Mouse (Mus musculus): ENCODE data around the gene Pbsn. TPM values are rescaled to one million over a fixed set of nuclear protein-coding genes. Genes with fewer than 3 reads are reported as not detected.

Pbsn gene
- polyA plus RNA-seq, 1 experiment from 2014 or later: not detected

- no peaks in the 10 kb centered on the region for H3K27me3 ChIP-seq
- no peaks in the 10 kb centered on the region for H3K36me3 ChIP-seq
- H3K9me3 ChIP-seq: no peaks in the 10 kb centered on the region
- H3K4me1 ChIP-seq: no peaks in the 10 kb centered on the region
- H3K27ac ChIP-seq: peak overlapping the region; percentile 91
- ATAC-seq (ENCODE audit: borderline replicate concordance, extremely low read depth, low FRiP score, low TSS enrichment): peak; percentile 95
- H3K4me3 ChIP-seq: peak overlapping the region; percentile 61
- peak overlapping the region; percentile 64 for H3K4me2 ChIP-seq
- WGBS: 15% methylated on average over 14 of the region's 30 CpGs
- peak overlapping the region; percentile 59 for H3K9ac ChIP-seq
Observed at GRCm38 (mm10) chrX:77795858-77796174, 57.6 kb downstream of the Pbsn start.

- Histone ChIP-seq H3K27ac (peak overlapping the region; percentile 24; the same call in 1 of the 2 replicates), H3K4me3 (peak overlapping the region; percentile 61), H3K9ac (peak overlapping the region; percentile 59), H3K4me1 (no peaks in the 10 kb centered on the region), H3K36me3 (no peaks in the 10 kb centered on the region), H3K4me2 (peak overlapping the region; percentile 64), H3K9me3 (no peaks in the 10 kb centered on the region), H3K27me3 (no peaks in the 10 kb centered on the region)
- WGBS: 16% methylated on average over 61 of the region's 61 CpGs
- ATAC-seq (ENCODE audit: borderline replicate concordance, extremely low read depth, low FRiP score, low TSS enrichment): peak; percentile 60
Observed at GRCm38 (mm10) chrX:77794962-77795857, 58.2 kb downstream of the Pbsn start.

- WGBS: 90% methylated on average over 3 of the region's 3 CpGs
- peaks cover 3% of the 10 kb centered on the region; the same call in 1 of the 2 replicates for H3K36me3 ChIP-seq
- no peak overlapping the region for H3K27ac ChIP-seq
- no peak for ATAC-seq (ENCODE audit: borderline replicate concordance, extremely low read depth, low FRiP score, low TSS enrichment)
- no peak overlapping the region for H3K4me3 ChIP-seq
- H3K27me3 ChIP-seq: no peaks in the 10 kb centered on the region
- no peaks in the 10 kb centered on the region for H3K9me3 ChIP-seq
- no peak overlapping the region for H3K4me2 ChIP-seq
- no peaks in the 10 kb centered on the region for H3K4me1 ChIP-seq
- no peak overlapping the region for H3K9ac ChIP-seq
Observed at GRCm38 (mm10) chrX:77788675-77789074, 64.7 kb downstream of the Pbsn start.

Other genes starting within 250 kb of the Pbsn start
- 12.3 and 13.8 TPM in 2 replicates for gene Prkx, start 57.3 kb downstream of the Pbsn start, polyA plus RNA-seq (2015; fragmentation: Nextera tagmentation; extraction: Ambion mirVana)
- not detected in 2 replicates for gene Gm14744, start 11.1 kb upstream of the Pbsn start, polyA plus RNA-seq (2015; fragmentation: Nextera tagmentation; extraction: Ambion mirVana)
- gene 5430402E10Rik, start 71.4 kb upstream of the Pbsn start, polyA plus RNA-seq (2015; fragmentation: Nextera tagmentation; extraction: Ambion mirVana): not detected in 2 replicates
- gene Obp1a, start 237.8 kb upstream of the Pbsn start, polyA plus RNA-seq (2015; fragmentation: Nextera tagmentation; extraction: Ambion mirVana): not detected in 2 replicates

Data from lung, embryonic 15.5 days (tissue).